Mouse (Mus musculus): ENCODE results near the gene Dnajb11. TPM values are rescaled to one million over a fixed set of nuclear protein-coding genes. Genes with fewer than 3 reads are reported as not detected.

The Dnajb11 gene
- polyA plus RNA-seq, 1 experiment = 59.1 TPM

GRCm38 (mm10) chr16:22885356-22885755 lies 27.7 kb downstream of the Dnajb11 start:
- Histone ChIP-seq H3K9me3 (replicated peaks; ENCODE audit: control insufficient read depth, insufficient read depth, low read length, poor library complexity, severe bottlenecking) (no peaks in the 10 kb centered on the region), H3K27ac (ENCODE audit: insufficient read depth, low read length) (no peak overlapping the region), H3K27me3 (ENCODE audit: control insufficient read depth, insufficient read depth, low read length, poor library complexity, severe bottlenecking) (no peaks in the 10 kb centered on the region), H3K36me3 (ENCODE audit: control insufficient read depth, insufficient read depth, low read length, poor library complexity, severe bottlenecking) (no peaks in the 10 kb centered on the region), H3K4me3 (ENCODE audit: low read depth, low read length) (no peak overlapping the region), H3K9ac (ENCODE audit: low read depth, poor library complexity, severe bottlenecking) (no peak overlapping the region), H3K4me1 (ENCODE audit: control insufficient read depth, insufficient read depth, low read length) (no peaks in the 10 kb centered on the region)
- TF ChIP-seq POLR2A (IDR thresholded peaks at IDR 0.05; ENCODE audit: insufficient read depth, low read length) = no peak
- no peak for TF ChIP-seq EP300 (IDR thresholded peaks at IDR 0.05; ENCODE audit: insufficient read depth, low read depth, low read length)
- TF ChIP-seq CTCF (IDR thresholded peaks at IDR 0.05; ENCODE audit: low read depth, low read length) = no peak

GRCm38 (mm10) chr16:22886726-22887125 lies 29.1 kb downstream of the Dnajb11 start:
- H3K27me3 ChIP-seq (ENCODE audit: control insufficient read depth, insufficient read depth, low read length, poor library complexity, severe bottlenecking) = no peaks in the 10 kb centered on the region
- no peak overlapping the region for H3K9ac ChIP-seq (ENCODE audit: low read depth, poor library complexity, severe bottlenecking)
- TF ChIP-seq POLR2A (IDR thresholded peaks at IDR 0.05; ENCODE audit: insufficient read depth, low read length) = no peak
- TF ChIP-seq EP300 (IDR thresholded peaks at IDR 0.05; ENCODE audit: insufficient read depth, low read depth, low read length) = no peak
- TF ChIP-seq CTCF (IDR thresholded peaks at IDR 0.05; ENCODE audit: low read depth, low read length) = no peak
- no peaks in the 10 kb centered on the region for H3K4me1 ChIP-seq (ENCODE audit: control insufficient read depth, insufficient read depth, low read length)
- no peaks in the 10 kb centered on the region for H3K9me3 ChIP-seq (replicated peaks; ENCODE audit: control insufficient read depth, insufficient read depth, low read length, poor library complexity, severe bottlenecking)
- no peaks in the 10 kb centered on the region for H3K36me3 ChIP-seq (ENCODE audit: control insufficient read depth, insufficient read depth, low read length, poor library complexity, severe bottlenecking)
- H3K4me3 ChIP-seq (ENCODE audit: low read depth, low read length) = no peak overlapping the region
- H3K27ac ChIP-seq (ENCODE audit: insufficient read depth, low read length) = no peak overlapping the region

DNA sequence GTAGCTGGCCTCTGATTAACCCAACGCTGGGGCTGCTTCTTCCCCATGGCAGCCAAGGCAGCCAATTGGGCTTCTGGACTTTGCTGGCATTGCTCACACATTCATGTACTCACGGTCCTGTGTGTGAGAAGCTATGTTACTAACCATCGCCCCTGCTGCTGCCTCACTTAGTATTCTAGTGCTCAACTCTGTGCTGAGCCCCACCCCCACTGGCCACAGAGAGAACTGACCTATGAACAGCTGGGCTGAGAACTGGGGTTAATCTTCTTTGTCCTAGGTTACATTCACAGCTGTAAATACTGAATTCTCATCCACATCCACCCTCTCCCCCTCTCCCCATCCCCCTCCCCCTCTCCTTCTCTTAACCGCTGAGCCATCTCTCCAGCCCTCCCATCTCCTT lies 31.2 kb downstream of the Dnajb11 start:
- TF ChIP-seq EP300 (IDR thresholded peaks at IDR 0.05; ENCODE audit: insufficient read depth, low read depth, low read length) = no peak
- no peak for TF ChIP-seq POLR2A (IDR thresholded peaks at IDR 0.05; ENCODE audit: insufficient read depth, low read length)
- no peak for TF ChIP-seq CTCF (IDR thresholded peaks at IDR 0.05; ENCODE audit: low read depth, low read length)
- no peaks in the 10 kb centered on the region for H3K9me3 ChIP-seq (replicated peaks; ENCODE audit: control insufficient read depth, insufficient read depth, low read length, poor library complexity, severe bottlenecking)
- no peak overlapping the region for H3K9ac ChIP-seq (ENCODE audit: low read depth, poor library complexity, severe bottlenecking)
- no peaks in the 10 kb centered on the region for H3K27me3 ChIP-seq (ENCODE audit: control insufficient read depth, insufficient read depth, low read length, poor library complexity, severe bottlenecking)
- no peaks in the 10 kb centered on the region for H3K36me3 ChIP-seq (ENCODE audit: control insufficient read depth, insufficient read depth, low read length, poor library complexity, severe bottlenecking)
- no peaks in the 10 kb centered on the region for H3K4me1 ChIP-seq (ENCODE audit: control insufficient read depth, insufficient read depth, low read length)
- no peak overlapping the region for H3K27ac ChIP-seq (ENCODE audit: insufficient read depth, low read length)
- no peak overlapping the region for H3K4me3 ChIP-seq (ENCODE audit: low read depth, low read length)

GRCm38 (mm10) chr16:22889716-22890115 lies 32.1 kb downstream of the Dnajb11 start:
- no peaks in the 10 kb centered on the region for H3K4me1 ChIP-seq (ENCODE audit: control insufficient read depth, insufficient read depth, low read length)

GRCm38 (mm10) chr16:22890683-22891510 lies 33.3 kb downstream of the Dnajb11 start, which contains the start of gene Ahsg:
Gene Ahsg (plus strand): TSS chr16:22891277.
- no peaks in the 10 kb centered on the region for H3K9me3 ChIP-seq (replicated peaks; ENCODE audit: control insufficient read depth, insufficient read depth, low read length, poor library complexity, severe bottlenecking)
- H3K4me3 ChIP-seq (ENCODE audit: low read depth, low read length) = no peak within 1 kb of the TSS
- H3K36me3 ChIP-seq (ENCODE audit: control insufficient read depth, insufficient read depth, low read length, poor library complexity, severe bottlenecking) = no peaks in the 10 kb centered on the region
- TF ChIP-seq POLR2A (IDR thresholded peaks at IDR 0.05; ENCODE audit: insufficient read depth, low read length) (no peak), CTCF (IDR thresholded peaks at IDR 0.05; ENCODE audit: low read depth, low read length) (no peak), EP300 (IDR thresholded peaks at IDR 0.05; ENCODE audit: insufficient read depth, low read depth, low read length) (no peak)
- H3K4me1 ChIP-seq (ENCODE audit: control insufficient read depth, insufficient read depth, low read length) = no peaks in the 10 kb centered on the region
- no peak within 1 kb of the TSS for H3K9ac ChIP-seq (ENCODE audit: low read depth, poor library complexity, severe bottlenecking)
- no peak within 1 kb of the TSS for H3K27ac ChIP-seq (ENCODE audit: insufficient read depth, low read length)
- no peaks in the 10 kb centered on the region for H3K27me3 ChIP-seq (ENCODE audit: control insufficient read depth, insufficient read depth, low read length, poor library complexity, severe bottlenecking)

More at GRCm38 (mm10) chr16:22889716-22890115, 32.1 kb downstream of the Dnajb11 start:
- Histone ChIP-seq H3K9ac (ENCODE audit: low read depth, poor library complexity, severe bottlenecking) (no peak overlapping the region), H3K4me3 (ENCODE audit: low read depth, low read length) (no peak overlapping the region), H3K27ac (ENCODE audit: insufficient read depth, low read length) (no peak overlapping the region), H3K36me3 (ENCODE audit: control insufficient read depth, insufficient read depth, low read length, poor library complexity, severe bottlenecking) (no peaks in the 10 kb centered on the region), H3K9me3 (replicated peaks; ENCODE audit: control insufficient read depth, insufficient read depth, low read length, poor library complexity, severe bottlenecking) (no peaks in the 10 kb centered on the region), H3K27me3 (ENCODE audit: control insufficient read depth, insufficient read depth, low read length, poor library complexity, severe bottlenecking) (no peaks in the 10 kb centered on the region)
- no peak for TF ChIP-seq CTCF (IDR thresholded peaks at IDR 0.05; ENCODE audit: low read depth, low read length)

DNA sequence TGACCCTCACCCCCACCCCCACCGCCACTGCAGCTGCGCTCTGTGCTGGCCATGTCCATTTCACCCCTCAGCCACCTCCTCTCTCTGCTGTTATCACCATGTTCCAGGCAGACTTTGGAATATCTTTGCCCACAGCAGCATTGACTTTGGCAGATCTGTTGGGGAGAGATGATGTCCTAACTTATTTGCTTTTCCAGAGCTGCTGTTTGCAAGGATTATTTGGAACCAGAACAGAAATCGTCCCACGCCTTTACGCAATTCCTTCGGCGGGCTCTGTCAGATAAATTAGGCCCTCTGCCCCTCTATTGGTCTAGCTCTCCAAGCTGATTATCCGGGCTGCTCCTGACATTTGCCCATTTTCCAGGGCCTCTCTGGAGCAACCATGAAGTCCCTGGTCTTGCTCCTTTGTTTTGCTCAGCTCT lies 34.1 kb downstream of the Dnajb11 start:
- no peaks in the 10 kb centered on the region for H3K27me3 ChIP-seq (ENCODE audit: control insufficient read depth, insufficient read depth, low read length, poor library complexity, severe bottlenecking)
- H3K9ac ChIP-seq (ENCODE audit: low read depth, poor library complexity, severe bottlenecking) = no peak overlapping the region
- no peaks in the 10 kb centered on the region for H3K4me1 ChIP-seq (ENCODE audit: control insufficient read depth, insufficient read depth, low read length)
- H3K4me3 ChIP-seq (ENCODE audit: low read depth, low read length) = no peak overlapping the region
- no peak for TF ChIP-seq EP300 (IDR thresholded peaks at IDR 0.05; ENCODE audit: insufficient read depth, low read depth, low read length)
- TF ChIP-seq CTCF (IDR thresholded peaks at IDR 0.05; ENCODE audit: low read depth, low read length) = no peak
- TF ChIP-seq POLR2A (IDR thresholded peaks at IDR 0.05; ENCODE audit: insufficient read depth, low read length) = no peak
- H3K27ac ChIP-seq (ENCODE audit: insufficient read depth, low read length) = no peak overlapping the region
- no peaks in the 10 kb centered on the region for H3K9me3 ChIP-seq (replicated peaks; ENCODE audit: control insufficient read depth, insufficient read depth, low read length, poor library complexity, severe bottlenecking)
- H3K36me3 ChIP-seq (ENCODE audit: control insufficient read depth, insufficient read depth, low read length, poor library complexity, severe bottlenecking) = no peaks in the 10 kb centered on the region
